Mouse (Mus musculus) limb, embryonic 14.5 days (tissue): ENCODE measurements around the gene Txndc16. TPM values are rescaled to one million over a fixed set of nuclear protein-coding genes. Genes with fewer than 3 reads are reported as not detected.

Experiments used
- ATAC-seq: fragments of 200-750 bp; cut with Nextera tagmentation; 2 replicates; pipeline ENCODE4 v1.8.0; 2017; ENCODE audit warnings: low read depth, moderate number of reproducible peaks, moderate TSS enrichment; ENCODE audit not compliant: low FRiP score
- DNase-seq: peaks from one replicate; pipeline ENCODE4 v3.0.0-alpha.2; 2015; ENCODE audit warnings: low spot score
- H3K27ac ChIP-seq: fragments of 300-500 bp; sonication (generic); replicated peaks from 2 replicates; pipeline ENCODE4 v1.5.1; 2014; ENCODE audit warnings: low read depth, mild to moderate bottlenecking, low read length, moderate library complexity, mixed read lengths
- H3K27me3 ChIP-seq: fragments of 300-500 bp; sonication (generic); 2 replicates; pipeline ENCODE4 v1.6.1; 2014; ENCODE audit warnings: low read length, mixed read lengths; ENCODE audit not compliant: control insufficient read depth, insufficient read depth
- H3K36me3 ChIP-seq: fragments of 300-500 bp; sonication (generic); 2 replicates; pipeline ENCODE4 v1.6.1; 2014; ENCODE audit warnings: mild to moderate bottlenecking, low read length, moderate library complexity, mixed read lengths; ENCODE audit not compliant: control insufficient read depth, insufficient read depth
- H3K4me1 ChIP-seq: fragments of 300-500 bp; sonication (generic); 2 replicates; pipeline ENCODE4 v1.6.1; 2014; ENCODE audit warnings: antibody characterized with exemption, low read length, mixed read lengths; ENCODE audit not compliant: control insufficient read depth, insufficient read depth
- H3K4me2 ChIP-seq: fragments of 300-500 bp; sonication (generic); replicated peaks from 2 replicates; pipeline ENCODE4 v1.6.1; 2014; ENCODE audit warnings: low read depth, mild to moderate bottlenecking, low read length, moderate library complexity; ENCODE audit not compliant: severe bottlenecking
- H3K4me3 ChIP-seq: fragments of 300-500 bp; sonication (generic); replicated peaks from 2 replicates; pipeline ENCODE4 v1.5.1; 2014; ENCODE audit warnings: low read length
- H3K9ac ChIP-seq: fragments of 300-500 bp; sonication (generic); 2 replicates; pipeline ENCODE4 v1.6.1; 2014; ENCODE audit warnings: mild to moderate bottlenecking, low read depth, low read length, moderate library complexity; ENCODE audit not compliant: severe bottlenecking
- H3K9me3 ChIP-seq: fragments of 300-500 bp; sonication (generic); 2 replicates; pipeline ENCODE4 v1.6.1; 2016; ENCODE audit warnings: low read length; ENCODE audit not compliant: control insufficient read depth
- POLR2A ChIP-seq: fragments of 200-500 bp; IDR thresholded peaks from 2 replicates; pipeline ENCODE4 v1.8.0; 2012; ENCODE audit warnings: inconsistent platforms, mild to moderate bottlenecking, moderate library complexity, borderline replicate concordance; ENCODE audit not compliant: insufficient read depth, insufficient read length; ENCODE audit errors: extremely low read depth
- WGBS: fragments of 180-500 bp; shearing (Covaris S2); extraction: QIAGEN DNeasy Blood & Tissue Kit; methylation state at CpG from one replicate; pipeline ENCODE4 v1.1.7; 2014; 5-methylcytosine and 5-hydroxymethylcytosine counted together
- polyA plus RNA-seq, 2 experiments: library from polyadenylated mRNA; depleted of rRNA in 1 of 2; stranded (reverse) in 1 of 2; unstranded in 1 of 2; fragments of >200 nt; fragmentation: Nextera tagmentation in 1 of 2; extraction: Ambion mirVana in 1 of 2; gene quantifications; 2 replicates each; pipeline versions ENCODE4 v1.2.1 to v1.2.3; 2012 to 2014

The Txndc16 gene
- polyA plus RNA-seq, 2 experiments, result 11.7 to 14.4 TPM

- H3K9ac ChIP-seq, result no peak overlapping the region
- 43% methylated on average over 4 of the region's 4 CpGs for WGBS
- no peak for TF ChIP-seq POLR2A
- no peaks in the 10 kb centered on the region for H3K27me3 ChIP-seq
- DNase-seq, result peak; percentile 63
- H3K4me3 ChIP-seq, result no peak overlapping the region
- H3K36me3 ChIP-seq, result peaks cover 6% of the 10 kb centered on the region; the same call in 1 of the 2 replicates
- H3K9me3 ChIP-seq, result no peaks in the 10 kb centered on the region
- H3K4me2 ChIP-seq, result no peak overlapping the region
- no peaks in the 10 kb centered on the region for H3K4me1 ChIP-seq
- ATAC-seq, result no peak
- H3K27ac ChIP-seq, result no peak overlapping the region
Observed at GRCm38 (mm10) chr14:45142511-45142910, 77.6 kb downstream of the Txndc16 start.

GRCm38 (mm10) chr14:45140344-45141080 lies 79.6 kb downstream of the Txndc16 start:
- H3K9me3 ChIP-seq, result no peaks in the 10 kb centered on the region
- H3K36me3 ChIP-seq, result peaks cover 6% of the 10 kb centered on the region; the same call in 1 of the 2 replicates
- H3K4me2 ChIP-seq, result no peak overlapping the region
- no peaks in the 10 kb centered on the region for H3K27me3 ChIP-seq
- WGBS, result 76% methylated on average over 17 of the region's 17 CpGs
- no peak overlapping the region for H3K4me3 ChIP-seq
- no peaks in the 10 kb centered on the region for H3K4me1 ChIP-seq
- DNase-seq (no peak), ATAC-seq (no peak)
- no peak for TF ChIP-seq POLR2A
- H3K27ac ChIP-seq, result no peak overlapping the region
- no peak overlapping the region for H3K9ac ChIP-seq

- ATAC-seq, result no peak
- 90% methylated on average over 2 of the region's 2 CpGs for WGBS
- no peak for TF ChIP-seq POLR2A
Observed at GRCm38 (mm10) chr14:45135961-45136360, 84.2 kb downstream of the Txndc16 start.

GRCm38 (mm10) chr14:45135560-45135959 lies 84.6 kb downstream of the Txndc16 start:
- H3K9me3 ChIP-seq, result no peaks in the 10 kb centered on the region
- peaks cover 6% of the 10 kb centered on the region; the same call in 1 of the 2 replicates for H3K36me3 ChIP-seq
- no peak overlapping the region for H3K27ac ChIP-seq
- H3K9ac ChIP-seq, result no peak overlapping the region
- 41% methylated on average over 9 of the region's 9 CpGs for WGBS
- H3K4me2 ChIP-seq, result no peak overlapping the region
- no peak for TF ChIP-seq POLR2A
- no peak overlapping the region for H3K4me3 ChIP-seq
- no peaks in the 10 kb centered on the region for H3K4me1 ChIP-seq
- H3K27me3 ChIP-seq, result no peaks in the 10 kb centered on the region
- DNase-seq (no peak), ATAC-seq (no peak)

More at GRCm38 (mm10) chr14:45135961-45136360, 84.2 kb downstream of the Txndc16 start:
- peaks cover 6% of the 10 kb centered on the region; the same call in 1 of the 2 replicates for H3K36me3 ChIP-seq
- no peaks in the 10 kb centered on the region for H3K27me3 ChIP-seq
- no peak overlapping the region for H3K9ac ChIP-seq
- no peaks in the 10 kb centered on the region for H3K9me3 ChIP-seq
- H3K4me2 ChIP-seq, result no peak overlapping the region
- H3K4me3 ChIP-seq, result no peak overlapping the region
- no peak for DNase-seq
- H3K4me1 ChIP-seq, result no peaks in the 10 kb centered on the region
- no peak overlapping the region for H3K27ac ChIP-seq

GRCm38 (mm10) chr14:45118359-45118758 lies 101.8 kb downstream of the Txndc16 start:
- Histone ChIP-seq H3K4me2 (no peak overlapping the region), H3K36me3 (no peaks in the 10 kb centered on the region), H3K4me3 (no peak overlapping the region), H3K27me3 (no peaks in the 10 kb centered on the region), H3K9ac (no peak overlapping the region), H3K27ac (no peak overlapping the region), H3K9me3 (no peaks in the 10 kb centered on the region), H3K4me1 (no peaks in the 10 kb centered on the region)
- no peak for TF ChIP-seq POLR2A
- 58% methylated on average over 4 of the region's 4 CpGs for WGBS
- ATAC-seq (no peak), DNase-seq (no peak)

GRCm38 (mm10) chr14:45102201-45102600 lies 117.9 kb downstream of the Txndc16 start:
- Histone ChIP-seq H3K27ac (no peak overlapping the region), H3K4me2 (no peak overlapping the region), H3K4me3 (no peak overlapping the region), H3K4me1 (no peaks in the 10 kb centered on the region), H3K9me3 (no peaks in the 10 kb centered on the region), H3K27me3 (no peaks in the 10 kb centered on the region), H3K9ac (no peak overlapping the region), H3K36me3 (no peaks in the 10 kb centered on the region)
- no peak for TF ChIP-seq POLR2A
- ATAC-seq (no peak), DNase-seq (no peak)
- WGBS, result 91% methylated on average over 8 of the region's 8 CpGs
